ENCODE assay signal across 10 mouse cellular contexts in genomic region chr12:79648812-79649700, GRCm38 (mm10).
DNase-seq lines count a peak whose midpoint lies in the region; ATAC-seq lines count a peak whose summit lies in the region.
"Had no signal": no experiment of that assay in that cellular context is flagged by ENCODE, and none has a peak within 500 bp of the region (broad histone marks: within the 10 kb centered on the region; RNA-seq: fewer than 3 reads in every experiment).

No protein-coding gene starts in this region.

- intact Hi-C loops in heart, postnatal 36 days (cut with DNase I) = no loop called here

- no peaks in the 10 kb centered on the region for H3K27me3 ChIP-seq in hindbrain, embryonic 10.5 days (ENCODE audit: insufficient read depth, poor library complexity, severe bottlenecking)
- no peaks in the 10 kb centered on the region for H3K27me3 ChIP-seq in hindbrain, embryonic 16.5 days (replicated peaks; ENCODE audit: control insufficient read depth, insufficient read depth, low read length)

- DNase-seq in hindbrain, embryonic 10.5 days (ENCODE audit: low spot score) = peak; percentile 33
- DNase-seq in 3T3-L1 (ENCODE audit: low read depth, low spot score) = peak; percentile 61
- peak; percentile 64 for DNase-seq in embryo, embryonic 10.5 days (ENCODE audit: low spot score)
- DNase-seq in kidney, postnatal 25 days = peak; percentile 32 to 55
- DNase-seq in spleen, adult 18-20 months = no peak
- DNase-seq in heart, postnatal 36 days = no peak
- DNase-seq: heart, postnatal 10 days had no signal

- H3K36me3 ChIP-seq in hindbrain, embryonic 10.5 days = no peaks in the 10 kb centered on the region
- no peaks in the 10 kb centered on the region for H3K36me3 ChIP-seq in hindbrain, embryonic 16.5 days (ENCODE audit: control insufficient read depth, insufficient read depth, low read length)
- H3K36me3 ChIP-seq: G1E had no signal

- 42% methylated on average over 7 of the region's 7 CpGs for WGBS in hindbrain, embryonic 10.5 days
- 29% methylated on average over 7 of the region's 7 CpGs for WGBS in hindbrain, embryonic 16.5 days

- no peak overlapping the region for H3K9ac ChIP-seq in hindbrain, embryonic 16.5 days (ENCODE audit: low read depth, low read length)

- no peak overlapping the region for H3K4me3 ChIP-seq in hindbrain, embryonic 10.5 days
- no peak overlapping the region for H3K4me3 ChIP-seq in hindbrain, embryonic 16.5 days (ENCODE audit: low read length)

- H3K4me1 ChIP-seq in hindbrain, embryonic 10.5 days (replicated peaks) = peaks cover 29% of the 10 kb centered on the region
- no peaks in the 10 kb centered on the region; the same call in 1 of the 2 replicates for H3K4me1 ChIP-seq in hindbrain, embryonic 16.5 days (ENCODE audit: control insufficient read depth, insufficient read depth, low read depth, low read length)

- H3K4me2 ChIP-seq in hindbrain, embryonic 16.5 days (ENCODE audit: low read length) = no peak overlapping the region

- H3K27ac ChIP-seq in hindbrain, embryonic 10.5 days = peak overlapping the region; percentile 79
- no peak overlapping the region for H3K27ac ChIP-seq in hindbrain, embryonic 16.5 days (ENCODE audit: low read depth, low read length)

- H3K9me3 ChIP-seq in hindbrain, embryonic 10.5 days = no peaks in the 10 kb centered on the region
- no peaks in the 10 kb centered on the region for H3K9me3 ChIP-seq in hindbrain, embryonic 16.5 days (ENCODE audit: control insufficient read depth, low read length)
- H3K9me3 ChIP-seq: G1E had no signal

- no peak for ATAC-seq in hindbrain, embryonic 16.5 days
- no peak for ATAC-seq in megakaryocyte-erythroid progenitor cell, adult 5-6 weeks (replicated peaks; ENCODE audit: low FRiP score, low TSS enrichment, poor library complexity, severe bottlenecking)

Comparison
In these comparisons a context has a peak if more than half of its experiments do, and no peak if none do; other contexts are left out.
1. DNase-seq: peak in hindbrain, embryonic 10.5 days (single experiment), 3T3-L1 (single experiment), embryo, embryonic 10.5 days (single experiment) and kidney, postnatal 25 days (2 of 2); none in spleen, adult 18-20 months (0 of 2) and heart, postnatal 36 days (0 of 2).